Mouse (Mus musculus): ENCODE measurements around the gene Rab1b. TPM values are rescaled to one million over a fixed set of nuclear protein-coding genes. Genes with fewer than 3 reads are reported as not detected.

Rab1b gene
- polyA plus RNA-seq, 1 experiment from 2014 or later = 237 TPM

DNA sequence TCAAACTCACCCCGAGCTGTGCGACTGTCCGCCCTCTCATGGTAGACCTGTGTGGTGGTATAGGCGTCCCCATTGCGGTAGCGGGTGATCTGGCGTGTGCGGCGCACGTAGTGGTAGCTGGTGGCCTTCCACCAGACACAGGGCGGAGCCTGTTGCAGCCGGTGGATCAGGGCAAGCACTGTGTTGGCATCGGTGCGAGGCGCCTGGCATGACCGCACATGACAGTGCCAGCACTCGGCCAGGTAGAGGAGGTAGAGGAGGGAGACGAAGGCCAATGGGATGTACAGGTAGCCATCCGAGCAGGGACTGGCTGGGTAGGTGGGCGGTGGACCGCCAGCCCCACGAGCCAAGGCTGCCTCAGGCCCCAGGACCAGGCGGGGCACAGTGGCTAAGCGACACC, 24.3 kb downstream of the Rab1b start:
- Histone ChIP-seq H3K4me3 (replicated peaks) (0 out of 2 replicates have a peak overlapping the region, but pooled peaks have one; percentile 2), H3K36me3 (replicated peaks) (no peaks in the 10 kb centered on the region), H3K27me3 (peaks cover 76% of the 10 kb centered on the region), H3K27ac (no peak overlapping the region), H3K9ac (no peak overlapping the region), H3K9me3 (no peaks in the 10 kb centered on the region), H3K4me1 (peaks cover 16% of the 10 kb centered on the region), H3K4me2 (no peak overlapping the region)
- 76% methylated on average over 24 of the region's 24 CpGs for WGBS
- no peak for ATAC-seq (ENCODE audit: low FRiP score)

DNA sequence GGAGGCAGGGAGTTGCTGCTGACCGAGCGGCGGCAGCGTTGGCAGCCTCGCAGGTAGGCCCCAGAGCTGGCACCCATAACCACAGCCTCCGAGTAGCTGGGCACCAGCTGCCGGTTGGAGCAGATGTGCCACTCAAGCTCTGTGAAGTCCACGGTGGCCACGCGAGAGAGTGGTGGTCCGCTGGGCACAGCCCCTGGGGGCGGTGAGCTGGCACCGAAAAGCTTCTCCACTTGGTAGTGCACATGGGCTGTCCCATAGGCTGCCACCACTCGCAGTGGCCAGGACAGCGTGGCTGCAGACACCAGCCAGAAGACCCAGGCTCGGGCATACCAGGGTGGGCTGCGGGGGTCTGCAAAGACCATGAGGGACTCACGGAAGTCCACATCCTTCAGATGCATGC, 24.9 kb downstream of the Rab1b start:
- Histone ChIP-seq H3K27me3 (peaks cover 76% of the 10 kb centered on the region), H3K27ac (no peak overlapping the region), H3K4me3 (replicated peaks) (0 out of 2 replicates have a peak overlapping the region, but pooled peaks have one; percentile 2), H3K4me2 (no peak overlapping the region), H3K9me3 (no peaks in the 10 kb centered on the region), H3K36me3 (replicated peaks) (no peaks in the 10 kb centered on the region), H3K9ac (no peak overlapping the region), H3K4me1 (peaks cover 12% of the 10 kb centered on the region)
- no peak for ATAC-seq (ENCODE audit: low FRiP score)
- WGBS = 70% methylated on average over 18 of the region's 18 CpGs

DNA sequence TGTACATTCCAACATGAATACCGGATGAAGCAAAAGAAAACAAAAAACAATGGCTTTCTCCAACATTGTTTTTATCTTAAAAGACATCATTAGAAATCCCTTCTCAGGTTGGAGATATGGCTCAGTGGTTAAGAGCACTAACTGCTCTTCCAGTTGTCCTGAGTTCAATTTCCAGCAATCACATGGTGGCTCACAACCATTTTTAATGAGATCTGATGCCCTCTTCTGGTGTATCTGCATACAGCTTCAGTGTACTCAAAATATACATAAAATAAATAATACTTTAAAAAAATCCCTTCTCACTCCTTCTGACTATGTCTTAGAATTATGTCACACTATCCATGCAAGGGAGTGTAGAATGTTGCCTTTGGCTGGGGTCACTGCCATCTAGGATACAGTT, 27.6 kb downstream of the Rab1b start:
- H3K36me3 ChIP-seq (replicated peaks) = no peaks in the 10 kb centered on the region
- no peak overlapping the region for H3K9ac ChIP-seq
- ATAC-seq (ENCODE audit: low FRiP score) = no peak
- H3K4me2 ChIP-seq = no peak overlapping the region
- H3K27ac ChIP-seq = no peak overlapping the region
- H3K9me3 ChIP-seq = no peaks in the 10 kb centered on the region
- no peak overlapping the region for H3K4me3 ChIP-seq (replicated peaks)
- H3K27me3 ChIP-seq = peaks cover 58% of the 10 kb centered on the region
- 92% methylated on average over 1 of the region's 1 CpGs for WGBS
- H3K4me1 ChIP-seq = no peaks in the 10 kb centered on the region

DNA sequence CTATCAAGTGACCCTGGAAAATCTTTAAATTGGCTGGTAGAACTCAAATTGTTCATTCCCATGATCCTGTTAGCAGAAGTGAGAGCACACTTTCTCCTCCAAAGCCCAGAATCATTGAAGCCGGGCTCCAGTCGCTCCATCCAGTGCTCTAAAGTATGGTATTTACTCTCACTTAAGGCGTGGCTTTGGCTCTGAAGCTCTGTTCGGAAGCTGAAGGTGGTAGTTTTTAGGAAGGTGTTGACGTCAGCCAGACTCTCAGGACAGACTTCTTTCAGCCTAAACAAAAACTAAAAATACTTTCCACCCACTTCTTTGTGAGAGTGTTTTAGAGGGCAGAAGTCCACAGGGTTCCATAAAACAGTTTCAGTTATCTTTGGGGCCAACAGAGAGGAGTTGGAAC, 33.4 kb downstream of the Rab1b start:
- H3K36me3 ChIP-seq (replicated peaks) = no peaks in the 10 kb centered on the region
- WGBS = 41% methylated on average over 5 of the region's 5 CpGs

DNA sequence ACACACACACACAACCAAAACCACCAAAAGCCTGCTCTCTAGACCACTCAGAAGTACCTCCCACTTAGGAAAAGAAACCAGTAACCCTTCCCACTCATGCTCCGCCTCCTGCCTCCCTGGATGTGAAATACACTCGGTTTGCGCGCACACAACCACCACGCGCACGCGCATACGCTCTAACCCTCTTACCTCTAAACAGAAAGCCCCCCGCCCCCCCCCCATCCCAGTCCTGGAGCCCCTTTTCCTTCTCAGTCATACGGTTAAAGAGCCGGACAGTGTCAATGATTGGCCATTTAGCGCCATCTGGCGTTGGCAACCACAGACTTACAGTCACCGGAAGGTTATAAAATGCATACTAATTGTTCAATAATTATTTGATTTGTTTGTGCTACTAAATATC, 33.8 kb downstream of the Rab1b start:
- H3K9ac ChIP-seq = no peak overlapping the region
- H3K4me2 ChIP-seq = peak overlapping the region; percentile 66
- no peaks in the 10 kb centered on the region for H3K9me3 ChIP-seq
- peaks cover 41% of the 10 kb centered on the region for H3K4me1 ChIP-seq
- peak overlapping the region; percentile 42 for H3K4me3 ChIP-seq (replicated peaks)
- H3K27ac ChIP-seq = peak overlapping the region; percentile 87; the same call in 1 of the 2 replicates
- H3K27me3 ChIP-seq = peaks cover 42% of the 10 kb centered on the region
- no peaks in the 10 kb centered on the region for H3K36me3 ChIP-seq (replicated peaks)
- ATAC-seq (ENCODE audit: low FRiP score) = peak; percentile 28; the same call in 1 of the 2 replicates
- WGBS = 1% methylated on average over 15 of the region's 15 CpGs

More for the DNA sequence above, 33.4 kb downstream of the Rab1b start:
- no peak overlapping the region for H3K9ac ChIP-seq
- no peak overlapping the region for H3K4me3 ChIP-seq (replicated peaks)
- H3K9me3 ChIP-seq = no peaks in the 10 kb centered on the region
- ATAC-seq (ENCODE audit: low FRiP score) = no peak
- H3K27ac ChIP-seq = no peak overlapping the region
- peaks cover 37% of the 10 kb centered on the region for H3K4me1 ChIP-seq
- no peak overlapping the region for H3K4me2 ChIP-seq
- peaks cover 41% of the 10 kb centered on the region for H3K27me3 ChIP-seq

DNA sequence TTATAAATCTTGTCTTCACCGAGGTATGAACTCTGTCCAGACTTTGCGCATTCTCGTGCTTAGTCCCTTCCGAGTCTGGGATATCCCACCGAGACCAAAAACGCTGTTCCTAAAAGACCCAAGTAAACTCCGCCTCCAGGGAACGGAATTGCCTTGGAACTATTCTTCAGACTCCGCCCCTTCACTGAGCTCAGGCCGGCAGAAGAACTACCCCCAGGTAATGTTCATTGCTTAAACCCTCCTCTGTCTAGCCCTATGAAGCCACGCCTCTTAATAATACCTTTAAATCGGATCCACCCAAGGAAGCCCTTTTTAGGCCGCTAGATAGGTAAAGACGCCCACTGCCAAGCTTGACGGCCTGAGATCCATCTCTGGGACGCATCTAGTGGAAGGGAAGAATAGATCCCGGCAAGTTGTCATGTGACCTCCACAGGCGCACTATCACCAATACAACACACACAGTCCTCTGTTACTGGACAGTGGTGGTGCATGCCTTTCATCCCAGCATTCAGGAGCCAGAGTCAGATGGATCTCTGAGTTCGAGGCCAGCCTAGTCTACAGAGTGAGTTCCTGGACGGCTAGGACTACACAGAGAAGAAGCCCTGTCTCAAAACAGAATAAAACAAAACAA, 34.4 kb downstream of the Rab1b start:
- Histone ChIP-seq H3K4me1 (peaks cover 47% of the 10 kb centered on the region), H3K9me3 (no peaks in the 10 kb centered on the region), H3K27ac (peak overlapping the region; percentile 87), H3K4me2 (peak overlapping the region; percentile 66), H3K4me3 (replicated peaks) (peak overlapping the region; percentile 42), H3K9ac (peak overlapping the region; percentile 29; the same call in 1 of the 2 replicates), H3K27me3 (peaks cover 47% of the 10 kb centered on the region), H3K36me3 (replicated peaks) (no peaks in the 10 kb centered on the region)
- WGBS = 4% methylated on average over 20 of the region's 20 CpGs
- ATAC-seq (ENCODE audit: low FRiP score) = peak; percentile 28

DNA sequence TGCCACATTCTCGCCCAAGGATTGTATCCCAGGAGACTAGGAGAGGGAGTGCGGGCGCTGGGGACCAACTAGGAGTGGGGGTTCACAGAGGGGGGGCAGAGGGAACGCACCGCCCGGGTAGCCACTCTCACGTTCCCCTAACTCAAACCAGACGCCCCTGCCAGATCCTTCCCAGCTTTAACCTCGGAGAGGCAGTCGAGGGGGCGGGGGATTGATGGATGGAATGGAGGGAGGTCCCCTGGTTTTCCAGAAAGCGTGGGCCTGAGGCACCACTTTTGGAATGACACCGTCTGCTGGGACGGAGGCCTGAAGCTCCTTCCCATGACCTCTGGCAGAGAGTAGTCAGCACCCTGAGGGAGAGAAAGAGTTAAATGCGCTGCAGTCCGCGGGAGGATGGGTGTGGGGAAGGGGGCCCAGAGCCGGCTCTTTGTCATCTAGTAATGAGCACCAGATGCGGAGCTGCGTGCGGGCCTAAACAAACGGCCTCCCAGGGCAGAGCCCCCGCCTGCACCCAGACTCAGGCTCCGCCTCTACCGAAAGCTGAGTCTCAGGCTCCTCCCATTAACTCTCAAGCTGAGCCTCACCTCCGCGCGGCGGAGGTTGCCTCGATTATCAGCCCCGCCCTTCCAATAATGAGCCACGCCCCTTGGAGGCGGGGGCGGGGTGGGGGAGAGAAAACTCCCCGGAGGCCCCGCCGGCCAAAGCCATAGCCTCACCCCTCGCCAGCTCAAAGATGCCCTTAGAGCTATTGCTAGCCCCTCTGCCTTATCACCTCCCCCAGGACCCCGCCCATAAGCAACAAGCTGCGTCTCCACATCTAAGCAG, 35.1 kb downstream of the Rab1b start:
- ATAC-seq (ENCODE audit: low FRiP score) = peak; percentile 88
- Histone ChIP-seq H3K36me3 (replicated peaks) (no peaks in the 10 kb centered on the region), H3K4me1 (peaks cover 54% of the 10 kb centered on the region)

DNA sequence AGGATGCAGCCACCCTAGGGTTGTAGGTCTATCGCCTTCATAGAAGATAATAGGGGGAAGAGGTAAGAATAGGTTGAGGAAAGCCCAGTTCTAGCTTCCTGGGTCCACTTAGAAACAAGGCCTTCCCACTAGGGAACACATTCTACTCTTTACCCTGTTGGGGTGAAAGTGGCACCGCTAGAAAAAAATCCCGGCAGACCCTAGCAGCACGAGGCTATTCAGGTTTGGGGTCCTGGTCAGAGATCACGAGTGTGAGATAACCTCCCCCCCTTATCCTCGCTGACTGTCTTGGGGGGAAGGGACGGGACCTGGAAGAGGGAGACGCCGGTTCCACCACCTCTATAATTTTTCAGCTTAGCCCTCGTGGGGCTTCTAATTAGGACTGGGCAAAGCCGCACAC, 35.8 kb downstream of the Rab1b start:
- Histone ChIP-seq H3K9ac (peak overlapping the region; percentile 51), H3K4me1 (peaks cover 54% of the 10 kb centered on the region), H3K27ac (peak overlapping the region; percentile 87), H3K9me3 (no peaks in the 10 kb centered on the region), H3K4me3 (replicated peaks) (peak overlapping the region; percentile 42), H3K27me3 (peaks cover 61% of the 10 kb centered on the region), H3K4me2 (peak overlapping the region; percentile 66), H3K36me3 (replicated peaks) (no peaks in the 10 kb centered on the region)
- no peak for ATAC-seq (ENCODE audit: low FRiP score)
- WGBS = 5% methylated on average over 11 of the region's 11 CpGs

More for the DNA sequence above, 35.1 kb downstream of the Rab1b start:
- H3K4me2 ChIP-seq = peak overlapping the region; percentile 66
- peak overlapping the region; percentile 42 for H3K4me3 ChIP-seq (replicated peaks)
- H3K9ac ChIP-seq = peak overlapping the region; percentile 51
- H3K27me3 ChIP-seq = peaks cover 54% of the 10 kb centered on the region
- H3K9me3 ChIP-seq = no peaks in the 10 kb centered on the region
- H3K27ac ChIP-seq = peak overlapping the region; percentile 87
- WGBS = under 1% methylated on average over 40 of the region's 40 CpGs

DNA sequence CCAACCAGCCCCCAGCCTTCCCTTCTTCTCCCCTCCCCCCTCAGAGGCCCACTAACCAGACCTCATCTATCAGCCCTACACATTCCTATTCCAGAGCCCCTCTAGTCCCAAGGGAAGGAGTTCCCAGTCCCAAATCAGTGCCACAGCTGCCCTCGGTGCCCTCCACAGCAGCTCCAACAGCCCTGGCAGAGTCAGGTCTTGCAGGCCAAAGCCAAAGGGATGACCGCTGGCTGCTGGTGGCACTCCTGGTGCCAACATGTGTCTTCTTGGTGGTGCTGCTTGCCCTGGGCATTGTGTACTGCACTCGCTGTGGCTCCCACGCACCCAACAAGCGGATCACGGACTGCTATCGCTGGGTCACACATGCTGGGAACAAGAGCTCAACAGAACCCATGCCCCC, 36.9 kb downstream of the Rab1b start:
- Histone ChIP-seq H3K27me3 (peaks cover 66% of the 10 kb centered on the region), H3K4me2 (0 out of 2 replicates have a peak overlapping the region, but pooled peaks have one; percentile 17), H3K36me3 (replicated peaks) (no peaks in the 10 kb centered on the region), H3K27ac (no peak overlapping the region), H3K9me3 (no peaks in the 10 kb centered on the region), H3K4me3 (replicated peaks) (no peak overlapping the region; the same call in 1 of the 2 replicates), H3K4me1 (peaks cover 54% of the 10 kb centered on the region), H3K9ac (no peak overlapping the region)
- WGBS = 89% methylated on average over 7 of the region's 7 CpGs
- no peak for ATAC-seq (ENCODE audit: low FRiP score)

DNA sequence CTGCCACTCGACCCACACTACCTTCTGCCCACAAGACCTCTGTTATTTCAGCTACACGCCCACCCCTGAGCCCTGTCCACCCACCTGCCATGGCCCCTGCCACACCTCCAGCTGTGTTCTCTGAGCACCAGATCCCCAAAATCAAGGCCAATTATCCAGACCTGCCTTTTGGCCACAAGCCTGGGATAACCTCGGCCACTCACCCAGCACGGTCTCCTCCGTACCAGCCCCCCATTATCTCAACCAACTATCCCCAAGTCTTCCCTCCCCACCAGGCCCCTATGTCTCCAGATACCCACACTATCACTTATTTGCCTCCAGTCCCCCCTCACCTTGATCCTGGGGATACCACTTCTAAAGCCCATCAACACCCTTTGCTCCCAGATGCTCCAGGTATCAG, 37.4 kb downstream of the Rab1b start:
- no peak overlapping the region for H3K27ac ChIP-seq
- peak overlapping the region; percentile 11; the same call in 1 of the 2 replicates for H3K4me2 ChIP-seq
- H3K9ac ChIP-seq = no peak overlapping the region
- H3K36me3 ChIP-seq (replicated peaks) = no peaks in the 10 kb centered on the region
- WGBS = 88% methylated on average over 5 of the region's 5 CpGs
- peaks cover 68% of the 10 kb centered on the region for H3K27me3 ChIP-seq
- H3K4me1 ChIP-seq = peaks cover 54% of the 10 kb centered on the region
- no peaks in the 10 kb centered on the region for H3K9me3 ChIP-seq
- H3K4me3 ChIP-seq (replicated peaks) = no peak overlapping the region
- no peak for ATAC-seq (ENCODE audit: low FRiP score)

DNA sequence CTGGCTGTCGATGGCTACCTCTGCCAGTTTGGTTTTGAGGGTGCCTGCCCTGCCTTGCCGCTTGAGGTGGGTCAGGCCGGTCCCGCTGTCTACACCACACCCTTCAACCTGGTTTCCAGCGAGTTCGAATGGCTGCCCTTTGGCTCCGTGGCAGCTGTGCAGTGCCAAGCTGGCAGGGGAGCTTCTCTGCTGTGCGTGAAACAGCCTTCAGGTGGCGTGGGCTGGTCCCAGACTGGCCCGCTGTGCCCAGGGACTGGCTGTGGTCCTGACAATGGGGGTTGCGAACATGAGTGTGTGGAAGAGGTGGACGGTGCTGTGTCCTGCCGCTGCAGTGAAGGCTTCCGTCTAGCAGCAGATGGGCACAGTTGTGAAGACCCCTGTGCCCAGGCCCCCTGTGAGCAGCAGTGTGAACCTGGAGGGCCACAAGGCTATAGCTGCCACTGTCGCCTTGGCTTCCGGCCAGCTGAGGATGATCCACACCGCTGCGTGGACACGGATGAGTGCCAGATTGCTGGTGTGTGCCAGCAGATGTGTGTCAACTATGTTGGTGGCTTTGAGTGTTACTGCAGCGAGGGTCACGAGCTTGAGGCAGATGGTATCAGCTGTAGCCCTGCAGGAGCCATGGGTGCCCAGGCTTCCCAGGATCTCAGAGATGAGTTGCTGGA, 38.2 kb downstream of the Rab1b start:
- H3K4me2 ChIP-seq = peak overlapping the region; percentile 85
- peak overlapping the region; percentile 46 for H3K4me3 ChIP-seq (replicated peaks)
- peak overlapping the region; percentile 61 for H3K9ac ChIP-seq
- H3K36me3 ChIP-seq (replicated peaks) = no peaks in the 10 kb centered on the region
- ATAC-seq (ENCODE audit: low FRiP score) = no peak
- no peaks in the 10 kb centered on the region for H3K9me3 ChIP-seq
- H3K27ac ChIP-seq = 0 out of 2 replicates have a peak overlapping the region, but pooled peaks have one; percentile 3
- H3K4me1 ChIP-seq = peaks cover 54% of the 10 kb centered on the region
- 45% methylated on average over 21 of the region's 21 CpGs for WGBS
- peaks cover 69% of the 10 kb centered on the region for H3K27me3 ChIP-seq
